Mouse (Mus musculus): Measurements from ENCODE around the gene Saysd1. TPM values are rescaled to one million over a fixed set of nuclear protein-coding genes. Genes with fewer than 3 reads are reported as not detected.
A peak's percentile ranks its signal among the peaks of the same experiment; 100 is the strongest.

The Saysd1 gene
- 1 to 10 TPM; 5.1 to 7.8 TPM for total RNA-seq (2021)
- long read RNA-seq, experiment 1, partial matches to known transcripts = 0 of 4 reads
- long read RNA-seq, experiment 1, other reads (novel, unspliced or antisense) = 0 of 4 reads
- long read RNA-seq, experiment 2, transcript Saysd1-201 (2 exons, 2,315 nt) = major isoform, 25 of 27 reads
- long read RNA-seq, experiment 2, partial matches to known transcripts = 0 of 27 reads
- long read RNA-seq, experiment 2, other reads (novel, unspliced or antisense) = 2 of 27 reads

- no peak for DNase-seq (ENCODE audit: low spot score in 2 of 2)
Observed at GRCm38 (mm10) chr14:20138484-20139355, at the start of gene Saysd1. Gene Saysd1 (minus strand): TSS chr14:20138534.

- DNase-seq (ENCODE audit: low spot score in 2 of 2) = no peak
Observed at GRCm38 (mm10) chr14:20185426-20185825, 47.1 kb upstream of the Saysd1 start.

GRCm38 (mm10) chr14:20183701-20184100, 45.4 kb upstream of the Saysd1 start:
- no peak for DNase-seq (ENCODE audit: low spot score in 2 of 2)

GRCm38 (mm10) chr14:20182596-20182995, 44.3 kb upstream of the Saysd1 start:
- no peak for DNase-seq (ENCODE audit: low spot score in 2 of 2)

GRCm38 (mm10) chr14:20181466-20181921, 43.2 kb upstream of the Saysd1 start, which contains the start of gene Kcnk5:
Gene Kcnk5 (minus strand): TSS chr14:20181809.
- peak; percentile 88 to 91 for DNase-seq (ENCODE audit: low spot score in 2 of 2)

- DNase-seq (ENCODE audit: low spot score in 2 of 2) = peak; percentile 44 to 49
Observed at GRCm38 (mm10) chr14:20180751-20181162, 42.4 kb upstream of the Saysd1 start.

- DNase-seq (ENCODE audit: low spot score in 2 of 2) = no peak
Observed at GRCm38 (mm10) chr14:20180304-20180703, 42.0 kb upstream of the Saysd1 start.

GRCm38 (mm10) chr14:20179731-20180280, 41.5 kb upstream of the Saysd1 start:
- DNase-seq (ENCODE audit: low spot score in 2 of 2) = no peak

GRCm38 (mm10) chr14:20179080-20179479, 40.7 kb upstream of the Saysd1 start:
- DNase-seq (ENCODE audit: low spot score in 2 of 2) = no peak

- no peak for DNase-seq (ENCODE audit: low spot score in 2 of 2)
Observed at GRCm38 (mm10) chr14:20178593-20178992, 40.3 kb upstream of the Saysd1 start.

GRCm38 (mm10) chr14:20177494-20178123, 39.3 kb upstream of the Saysd1 start:
- no peak for DNase-seq (ENCODE audit: low spot score in 2 of 2)

- no peak for DNase-seq (ENCODE audit: low spot score in 2 of 2)
Observed at GRCm38 (mm10) chr14:20175705-20176104, 37.4 kb upstream of the Saysd1 start.

- no peak for DNase-seq (ENCODE audit: low spot score in 2 of 2)
Observed at GRCm38 (mm10) chr14:20175114-20175513, 36.8 kb upstream of the Saysd1 start.

- DNase-seq (ENCODE audit: low spot score in 2 of 2) = no peak
Observed at GRCm38 (mm10) chr14:20174696-20175095, 36.4 kb upstream of the Saysd1 start.

- DNase-seq (ENCODE audit: low spot score in 2 of 2) = no peak
Observed at GRCm38 (mm10) chr14:20173873-20174490, 35.6 kb upstream of the Saysd1 start.

- DNase-seq (ENCODE audit: low spot score in 2 of 2) = no peak
Observed at GRCm38 (mm10) chr14:20172924-20173323, 34.6 kb upstream of the Saysd1 start.

GRCm38 (mm10) chr14:20172509-20172908, 34.2 kb upstream of the Saysd1 start:
- DNase-seq (ENCODE audit: low spot score in 2 of 2) = no peak

GRCm38 (mm10) chr14:20171840-20172239, 33.5 kb upstream of the Saysd1 start:
- no peak for DNase-seq (ENCODE audit: low spot score in 2 of 2)

- DNase-seq (ENCODE audit: low spot score in 2 of 2) = no peak
Observed at GRCm38 (mm10) chr14:20169251-20169650, 30.9 kb upstream of the Saysd1 start.

GRCm38 (mm10) chr14:20168478-20168877, 30.1 kb upstream of the Saysd1 start:
- DNase-seq (ENCODE audit: low spot score in 2 of 2) = no peak

GRCm38 (mm10) chr14:20168054-20168453, 29.7 kb upstream of the Saysd1 start:
- no peak for DNase-seq (ENCODE audit: low spot score in 2 of 2)
